Mouse (Mus musculus): ENCODE measurements around the gene Hist1h1d. TPM values are rescaled to one million over a fixed set of nuclear protein-coding genes. Genes with fewer than 3 reads are reported as not detected.
"Not testable (repeated sequence)": the region's sequence is repeated elsewhere in the genome, so short reads cannot be mapped to it uniquely, and the experiment has no call there.

The Hist1h1d gene
- polyA plus RNA-seq, 1 experiment from 2014 or later = 0.86 TPM

DNA sequence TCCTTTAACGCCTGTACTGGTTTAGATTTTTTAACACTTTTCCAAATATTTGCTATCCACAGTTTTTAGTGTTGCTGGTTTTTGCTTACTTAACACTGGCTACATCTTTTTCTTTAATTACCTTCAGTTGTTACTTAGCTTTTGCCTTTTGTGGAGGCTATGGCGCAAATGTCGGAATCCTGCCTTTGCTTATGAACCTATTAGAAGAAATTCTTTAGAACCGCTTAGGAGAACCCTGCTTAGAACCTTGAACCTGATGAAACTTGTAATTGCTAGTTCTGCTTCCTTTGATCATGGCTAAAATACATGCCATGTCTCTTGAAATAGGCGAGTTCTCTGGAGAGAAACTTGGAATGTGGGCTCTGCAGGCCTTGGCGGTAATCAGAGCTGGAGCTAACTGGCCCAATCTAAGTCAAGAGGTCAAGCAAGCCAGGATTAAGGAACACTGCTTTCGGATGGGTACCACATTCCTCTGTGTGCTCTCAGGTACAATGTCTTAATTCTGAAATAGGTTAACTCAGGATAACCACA is 23.4 kb downstream of the Hist1h1d start:
- Histone ChIP-seq H3K9me3 (no peaks in the 10 kb centered on the region), H3K4me3 (peak overlapping the region; percentile 47), H3K9ac (peak overlapping the region; percentile 68), H3K36me3 (no peaks in the 10 kb centered on the region), H3K27ac (peak overlapping the region; percentile 92), H3K4me1 (peaks cover 21% of the 10 kb centered on the region; the same call in 1 of the 2 replicates), H3K4me2 (peak overlapping the region; percentile 54), H3K27me3 (no peaks in the 10 kb centered on the region)
- 3% methylated on average over 7 of the region's 7 CpGs for WGBS
- ATAC-seq (ENCODE audit: borderline replicate concordance, extremely low read depth, low FRiP score, low TSS enrichment) = no peak

- Histone ChIP-seq H3K4me3 (peak overlapping the region; percentile 47), H3K9ac (peak overlapping the region; percentile 68), H3K27ac (peak overlapping the region; percentile 92), H3K27me3 (no peaks in the 10 kb centered on the region), H3K4me2 (peak overlapping the region; percentile 54), H3K4me1 (peaks cover 24% of the 10 kb centered on the region; the same call in 1 of the 2 replicates), H3K36me3 (no peaks in the 10 kb centered on the region), H3K9me3 (no peaks in the 10 kb centered on the region)
- WGBS = 23% methylated on average over 6 of the region's 6 CpGs
- ATAC-seq (ENCODE audit: borderline replicate concordance, extremely low read depth, low FRiP score, low TSS enrichment) = no peak
These were observed 24.0 kb downstream of the Hist1h1d start for GRCm38 (mm10) chr13:23576906-23577639.

DNA sequence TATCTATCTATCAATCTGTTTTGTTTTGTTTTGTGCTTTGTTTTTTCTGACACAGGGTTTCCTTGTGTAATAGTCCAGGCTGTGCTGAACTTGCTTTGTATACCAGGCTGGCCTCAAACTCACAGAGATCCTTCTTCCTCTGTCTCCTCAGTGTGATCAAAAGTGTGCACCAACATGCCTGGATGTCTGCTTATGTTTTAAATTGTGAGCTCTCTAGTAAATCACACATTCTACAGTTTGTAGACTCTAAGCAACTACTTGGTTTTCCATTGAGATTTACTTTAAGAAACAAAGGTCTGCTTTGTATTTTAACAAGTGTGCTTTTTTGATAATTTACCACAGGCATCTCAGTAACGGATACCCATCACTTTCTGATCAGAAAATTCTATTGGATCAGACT is 24.8 kb downstream of the Hist1h1d start:
- H3K9me3 ChIP-seq = no peaks in the 10 kb centered on the region
- no peaks in the 10 kb centered on the region for H3K27me3 ChIP-seq
- peaks cover 27% of the 10 kb centered on the region; the same call in 1 of the 2 replicates for H3K4me1 ChIP-seq
- H3K4me3 ChIP-seq = no peak overlapping the region
- H3K36me3 ChIP-seq = no peaks in the 10 kb centered on the region
- H3K4me2 ChIP-seq = no peak overlapping the region
- no peak for ATAC-seq (ENCODE audit: borderline replicate concordance, extremely low read depth, low FRiP score, low TSS enrichment)
- 79% methylated on average over 1 of the region's 1 CpGs for WGBS
- H3K9ac ChIP-seq = no peak overlapping the region
- H3K27ac ChIP-seq = no peak overlapping the region

- Histone ChIP-seq H3K4me1 (peaks cover 41% of the 10 kb centered on the region), H3K4me2 (peak within 1 kb of the TSS; percentile 77), H3K9me3 (no peaks in the 10 kb centered on the region), H3K9ac (peak within 1 kb of the TSS; percentile 67), H3K36me3 (no peaks in the 10 kb centered on the region), H3K4me3 (peak within 1 kb of the TSS; percentile 53), H3K27ac (peak within 1 kb of the TSS; percentile 98), H3K27me3 (no peaks in the 10 kb centered on the region)
- under 1% methylated on average over 43 of the region's 43 CpGs for WGBS
- ATAC-seq (ENCODE audit: borderline replicate concordance, extremely low read depth, low FRiP score, low TSS enrichment) = peak; percentile 90
These were observed 28.6 kb downstream of the Hist1h1d start, which contains the start of gene Hist1h4d for GRCm38 (mm10) chr13:23581408-23582218. Gene Hist1h4d, plus strand, starts transcription at chr13:23581598.

DNA sequence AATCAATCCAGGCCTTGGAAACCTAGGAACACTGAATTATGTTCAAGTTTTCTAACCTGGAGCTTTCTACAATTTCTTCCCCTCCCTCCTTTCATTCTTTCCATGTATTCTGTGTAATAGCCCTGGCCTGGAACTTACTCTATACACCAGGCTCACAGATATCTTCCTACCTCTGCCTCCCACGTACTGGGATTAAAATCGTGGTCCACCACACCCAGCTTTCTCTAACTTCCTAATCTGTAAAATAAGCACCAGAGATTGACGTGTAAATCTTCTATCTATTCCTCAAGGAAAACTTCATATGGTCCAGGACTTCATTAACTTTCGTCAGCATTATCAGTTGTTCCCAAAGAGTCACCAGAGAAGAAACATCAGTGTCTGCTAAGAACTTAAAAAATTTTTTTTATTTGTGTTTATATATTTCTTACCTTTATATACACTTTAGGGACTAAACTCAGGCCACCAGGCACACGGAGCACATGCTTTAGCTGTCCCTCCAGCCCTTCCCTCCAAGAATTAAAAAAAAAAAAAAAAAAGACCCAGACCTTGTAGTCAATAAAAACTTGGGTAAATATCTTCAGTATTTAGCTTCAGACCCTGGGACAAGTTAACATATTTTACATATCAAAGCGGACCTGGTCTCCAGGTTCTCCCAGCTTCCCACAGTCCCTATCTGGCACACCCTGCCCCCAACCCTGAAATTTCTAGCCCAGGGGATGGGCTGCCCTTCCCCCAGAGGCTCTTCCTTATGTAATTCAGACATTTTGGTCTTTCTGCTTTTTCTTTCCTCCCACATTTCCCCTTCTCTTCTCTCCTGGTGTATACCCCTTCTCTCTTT is 29.4 kb downstream of the Hist1h1d start:
- peak overlapping the region; percentile 77 for H3K4me2 ChIP-seq
- no peaks in the 10 kb centered on the region for H3K27me3 ChIP-seq
- peak overlapping the region; percentile 67 for H3K9ac ChIP-seq
- H3K4me3 ChIP-seq = peak overlapping the region; percentile 53
- ATAC-seq (ENCODE audit: borderline replicate concordance, extremely low read depth, low FRiP score, low TSS enrichment) = no peak
- H3K4me1 ChIP-seq = peaks cover 40% of the 10 kb centered on the region
- H3K27ac ChIP-seq = peak overlapping the region; percentile 98
- no peaks in the 10 kb centered on the region for H3K9me3 ChIP-seq
- 7% methylated on average over 6 of the region's 6 CpGs for WGBS
- no peaks in the 10 kb centered on the region for H3K36me3 ChIP-seq

GRCm38 (mm10) chr13:23583387-23584068 is 30.5 kb downstream of the Hist1h1d start:
- H3K9me3 ChIP-seq = no peaks in the 10 kb centered on the region
- peaks cover 40% of the 10 kb centered on the region for H3K4me1 ChIP-seq
- no peak overlapping the region for H3K4me3 ChIP-seq
- no peaks in the 10 kb centered on the region for H3K36me3 ChIP-seq
- H3K27me3 ChIP-seq = no peaks in the 10 kb centered on the region
- ATAC-seq (ENCODE audit: borderline replicate concordance, extremely low read depth, low FRiP score, low TSS enrichment) = no peak
- H3K4me2 ChIP-seq = no peak overlapping the region; the same call in 1 of the 2 replicates
- no peak overlapping the region for H3K9ac ChIP-seq
- peak overlapping the region; percentile 98 for H3K27ac ChIP-seq

- peak overlapping the region; percentile 48 for H3K4me3 ChIP-seq
- no peaks in the 10 kb centered on the region for H3K36me3 ChIP-seq
- no peak for ATAC-seq (ENCODE audit: borderline replicate concordance, extremely low read depth, low FRiP score, low TSS enrichment)
- peak overlapping the region; percentile 98 for H3K27ac ChIP-seq
- no peaks in the 10 kb centered on the region for H3K27me3 ChIP-seq
- peak overlapping the region; percentile 68 for H3K9ac ChIP-seq
- peaks cover 40% of the 10 kb centered on the region for H3K4me1 ChIP-seq
- peak overlapping the region; percentile 72 for H3K4me2 ChIP-seq
- no peaks in the 10 kb centered on the region for H3K9me3 ChIP-seq
These were observed 31.3 kb downstream of the Hist1h1d start for GRCm38 (mm10) chr13:23584331-23584730.

DNA sequence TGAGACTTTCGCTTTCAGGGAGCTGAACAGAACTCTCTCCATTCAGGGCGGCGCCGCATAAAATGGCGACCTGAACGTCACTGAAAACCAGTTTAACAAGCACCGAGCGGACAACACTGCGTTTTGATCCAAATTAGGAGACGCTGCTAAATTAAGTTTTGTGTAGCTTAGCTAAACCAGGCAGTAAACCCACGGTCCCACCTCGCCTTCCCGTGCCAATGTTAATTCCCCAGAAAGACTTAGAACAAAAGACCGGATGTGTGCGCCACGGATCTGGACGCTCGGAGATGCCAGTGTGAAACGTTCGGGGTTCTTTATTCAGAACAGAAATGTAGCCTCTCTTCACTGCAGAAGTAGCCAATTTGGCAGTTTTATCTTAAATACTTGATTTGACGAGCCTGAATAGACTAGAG is 32.0 kb downstream of the Hist1h1d start:
- WGBS = under 1% methylated on average over 21 of the region's 21 CpGs
- ATAC-seq (ENCODE audit: borderline replicate concordance, extremely low read depth, low FRiP score, low TSS enrichment) = no peak
- Histone ChIP-seq H3K4me2 (peak overlapping the region; percentile 72), H3K4me1 (peaks cover 40% of the 10 kb centered on the region), H3K9me3 (no peaks in the 10 kb centered on the region), H3K4me3 (peak overlapping the region; percentile 48), H3K27me3 (no peaks in the 10 kb centered on the region), H3K36me3 (no peaks in the 10 kb centered on the region), H3K9ac (peak overlapping the region; percentile 68), H3K27ac (peak overlapping the region; percentile 98)

DNA sequence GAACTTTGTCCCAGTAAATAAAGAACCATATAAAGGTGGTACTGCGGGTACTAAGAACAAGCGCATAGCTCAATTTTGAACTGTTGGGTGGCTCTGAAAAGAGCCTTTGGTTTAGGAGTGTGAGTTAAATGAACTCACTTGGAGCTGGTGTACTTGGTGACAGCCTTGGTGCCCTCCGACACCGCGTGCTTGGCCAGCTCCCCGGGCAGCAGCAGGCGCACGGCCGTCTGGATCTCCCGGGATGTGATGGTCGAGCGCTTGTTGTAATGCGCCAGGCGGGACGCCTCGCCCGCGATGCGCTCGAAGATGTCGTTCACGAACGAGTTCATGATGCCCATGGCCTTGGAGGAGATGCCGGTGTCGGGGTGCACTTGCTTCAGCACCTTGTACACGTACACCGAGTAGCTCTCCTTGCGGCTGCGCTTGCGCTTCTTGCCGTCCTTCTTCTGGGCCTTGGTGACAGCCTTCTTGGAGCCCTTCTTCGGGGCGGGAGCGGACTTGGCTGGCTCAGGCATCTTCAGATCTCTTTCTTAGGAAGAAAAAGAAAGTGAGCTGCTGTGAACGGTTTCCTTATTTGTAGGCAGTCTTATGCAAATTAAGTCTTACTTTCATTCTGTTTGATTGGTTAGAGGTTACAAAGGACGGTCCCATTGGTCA is 32.5 kb downstream of the Hist1h1d start:
- peaks cover 34% of the 10 kb centered on the region for H3K4me1 ChIP-seq
- peak overlapping the region; percentile 68 for H3K9ac ChIP-seq
- H3K4me2 ChIP-seq = peak overlapping the region; percentile 72
- not testable (repeated sequence) for H3K9me3 ChIP-seq, H3K36me3 ChIP-seq, H3K27me3 ChIP-seq
- peak; percentile 91 for ATAC-seq (ENCODE audit: borderline replicate concordance, extremely low read depth, low FRiP score, low TSS enrichment)
- peak overlapping the region; percentile 48 for H3K4me3 ChIP-seq
- peak overlapping the region; percentile 98 for H3K27ac ChIP-seq
- WGBS = under 1% methylated on average over 33 of the region's 36 CpGs

DNA sequence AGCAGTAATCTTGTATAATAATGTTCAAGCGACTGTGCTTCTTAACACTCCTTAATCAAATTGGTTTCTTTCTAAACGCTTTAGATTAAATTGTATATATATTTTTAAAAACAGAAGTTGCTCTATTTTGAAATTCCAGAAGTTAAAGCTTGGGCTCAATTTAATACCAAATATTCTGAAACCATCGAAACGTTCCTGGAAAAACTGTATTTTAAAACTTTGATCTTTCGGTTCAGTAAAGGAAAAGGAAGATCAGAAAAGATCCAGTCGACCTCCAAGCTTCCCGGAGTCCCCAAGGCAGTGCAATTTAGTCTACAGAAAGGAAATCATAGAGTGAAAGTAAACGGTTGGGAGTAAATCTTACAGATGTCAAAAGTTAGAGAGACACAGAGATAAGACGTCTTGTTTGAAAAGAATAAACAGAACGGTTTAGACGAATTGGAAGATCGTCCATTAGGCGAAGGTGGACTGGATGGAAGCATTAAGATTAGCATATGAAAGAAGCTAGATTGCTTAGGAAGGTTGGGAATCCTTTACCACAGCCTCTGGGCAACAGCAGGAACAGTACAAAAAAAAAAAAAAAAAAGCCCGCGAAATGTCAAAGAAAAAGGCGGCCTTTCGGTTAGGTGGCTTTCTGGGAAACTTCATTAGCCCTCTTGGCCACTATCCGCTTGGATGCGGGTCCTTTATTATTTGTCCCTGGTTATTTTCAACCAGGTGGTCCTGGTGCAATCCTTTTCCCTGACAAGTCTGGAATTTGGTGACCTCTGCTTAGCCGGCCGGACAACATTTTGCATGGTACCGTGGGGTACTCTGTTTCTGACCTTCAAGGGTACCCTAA is 33.3 kb downstream of the Hist1h1d start:
- H3K36me3 ChIP-seq = no peaks in the 10 kb centered on the region
- peak overlapping the region; percentile 48 for H3K4me3 ChIP-seq
- no peak for ATAC-seq (ENCODE audit: borderline replicate concordance, extremely low read depth, low FRiP score, low TSS enrichment)
- peak overlapping the region; percentile 72 for H3K4me2 ChIP-seq
- H3K9ac ChIP-seq = peak overlapping the region; percentile 51
- no peaks in the 10 kb centered on the region for H3K27me3 ChIP-seq
- H3K27ac ChIP-seq = peak overlapping the region; percentile 98
- WGBS = 2% methylated on average over 22 of the region's 22 CpGs
- H3K9me3 ChIP-seq = no peaks in the 10 kb centered on the region
- H3K4me1 ChIP-seq = peaks cover 29% of the 10 kb centered on the region
